Mouse (Mus musculus) megakaryocyte, embryonic 14.5 days (primary cell): Measurements from ENCODE around the gene Pde6c.

Experiments used
- FLI1 ChIP-seq: IDR thresholded peaks from 2 replicates; pipeline ENCODE4 v1.6.1; 2012; ENCODE audit warnings: low read length, inconsistent platforms, mixed read lengths
- GATA1 ChIP-seq: IDR thresholded peaks from 3 replicates; pipeline ENCODE4 v1.6.1; 2012; ENCODE audit warnings: mixed read lengths, low read length, inconsistent platforms, borderline replicate concordance

DNA sequence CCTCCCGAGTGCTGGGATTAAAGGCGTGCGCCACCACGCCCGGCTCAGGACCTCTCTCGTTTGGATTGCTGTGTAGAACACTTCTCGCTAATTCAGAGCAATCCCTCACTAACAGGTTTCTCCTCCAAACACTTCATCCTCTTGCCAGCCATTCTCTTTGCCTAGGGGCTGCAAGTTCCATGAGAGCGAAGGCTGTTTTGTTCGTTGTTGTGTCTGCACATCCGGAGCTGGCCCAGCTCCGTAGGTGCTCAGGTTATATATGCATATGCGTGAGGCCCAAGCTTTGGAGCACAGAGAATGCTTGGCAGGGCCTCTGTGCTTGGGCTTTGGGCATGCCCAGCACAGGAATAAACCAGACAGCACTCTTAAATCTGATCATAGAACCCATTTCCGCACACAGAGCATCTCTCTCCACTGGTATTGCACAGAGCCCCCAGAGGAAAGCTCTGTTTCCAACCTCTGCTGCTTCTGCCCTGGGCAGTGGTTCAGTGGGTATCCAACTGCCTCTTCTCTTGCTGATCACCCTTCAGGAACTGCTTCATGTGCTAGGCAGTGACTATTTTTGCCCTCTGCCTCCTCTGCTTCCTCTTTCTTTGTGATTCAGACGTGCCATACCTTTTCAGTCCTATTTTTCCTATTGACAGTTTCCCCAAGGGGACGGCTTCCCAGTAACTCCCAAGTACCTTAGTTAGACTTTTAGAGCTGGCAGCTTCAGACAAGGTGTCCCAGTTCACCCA is 22.9 kb upstream of the Pde6c start:
- TF ChIP-seq GATA1, result no peak
- no peak for TF ChIP-seq FLI1
